Mouse (Mus musculus): ENCODE results near the gene Mcm9.

GRCm38 (mm10) chr10:53499518-53499917 is 130.7 kb downstream of the Mcm9 start:
- peak; percentile 56 for TF ChIP-seq CTCF (conservative IDR thresholded peaks at IDR 0.05; ENCODE audit: insufficient read depth, insufficient read length, low read depth, low read length)
- no peak for TF ChIP-seq POLR2A (IDR thresholded peaks at IDR 0.05; ENCODE audit: low read depth, low read length)
